Mouse (Mus musculus) forebrain, embryonic 11.5 days (tissue): ENCODE measurements around the gene Zp3. TPM values are rescaled to one million over a fixed set of nuclear protein-coding genes. Genes with fewer than 3 reads are reported as not detected.
A peak's percentile ranks its signal among the peaks of the same experiment; 100 is the strongest.

ENCODE experiments used
- ATAC-seq: fragments of 200-750 bp; cut with Nextera tagmentation; replicated peaks from 2 replicates; pipeline ENCODE4 v1.8.0; 2017; ENCODE audit warnings: moderate TSS enrichment; ENCODE audit not compliant: low FRiP score
- DNase-seq: peaks from one replicate; pipeline ENCODE4 v3.0.0-alpha.2; 2017; ENCODE audit warnings: low spot score
- H3K27ac ChIP-seq: fragments of 300-500 bp; sonication (generic); 2 replicates; pipeline ENCODE4 v1.5.1; 2014; ENCODE audit warnings: low read depth, low read length
- H3K27me3 ChIP-seq: fragments of 300-500 bp; sonication (generic); 2 replicates; pipeline ENCODE4 v1.6.1; 2014; ENCODE audit warnings: mild to moderate bottlenecking, low read length, mixed read lengths; ENCODE audit not compliant: control insufficient read depth, insufficient read depth
- H3K36me3 ChIP-seq: fragments of 300-500 bp; sonication (generic); 2 replicates; pipeline ENCODE4 v1.6.1; 2014; ENCODE audit warnings: mild to moderate bottlenecking, low read length, moderate library complexity, mixed read lengths; ENCODE audit not compliant: control insufficient read depth, insufficient read depth
- H3K4me1 ChIP-seq: fragments of 300-500 bp; sonication (generic); replicated peaks from 2 replicates; pipeline ENCODE4 v1.6.1; 2014; ENCODE audit warnings: low read length, mixed read lengths; ENCODE audit not compliant: control insufficient read depth, insufficient read depth
- H3K4me2 ChIP-seq: fragments of 300-500 bp; sonication (generic); 2 replicates; pipeline ENCODE4 v1.6.1; 2014; ENCODE audit warnings: low read depth, mild to moderate bottlenecking, low read length, moderate library complexity, mixed read lengths; ENCODE audit not compliant: severe bottlenecking
- H3K4me3 ChIP-seq: fragments of 300-500 bp; sonication (generic); 2 replicates; pipeline ENCODE4 v1.5.1; 2014; ENCODE audit warnings: low read depth, low read length
- H3K9ac ChIP-seq: fragments of 300-500 bp; sonication (generic); 2 replicates; pipeline ENCODE4 v1.6.1; 2014; ENCODE audit warnings: low read length
- H3K9me3 ChIP-seq: fragments of 300-500 bp; sonication (generic); 2 replicates; pipeline ENCODE4 v1.6.1; 2016; ENCODE audit warnings: low read length, mixed read lengths; ENCODE audit not compliant: control insufficient read depth
- WGBS: fragments of 180-500 bp; shearing (Covaris S2); extraction: QIAGEN DNeasy Blood & Tissue Kit; methylation state at CpG from one replicate; pipeline ENCODE4 v1.1.7; 2014; 5-methylcytosine and 5-hydroxymethylcytosine counted together
- polyA plus RNA-seq: library from polyadenylated mRNA; unstranded; fragments of >200 nt; fragmentation: Nextera tagmentation; extraction: Ambion mirVana; gene quantifications from 2 replicates; pipeline ENCODE4 v1.2.1, GENCODE M21; 2014

Zp3 gene
- polyA plus RNA-seq, 1 experiment from 2014 or later, result not detected

DNA sequence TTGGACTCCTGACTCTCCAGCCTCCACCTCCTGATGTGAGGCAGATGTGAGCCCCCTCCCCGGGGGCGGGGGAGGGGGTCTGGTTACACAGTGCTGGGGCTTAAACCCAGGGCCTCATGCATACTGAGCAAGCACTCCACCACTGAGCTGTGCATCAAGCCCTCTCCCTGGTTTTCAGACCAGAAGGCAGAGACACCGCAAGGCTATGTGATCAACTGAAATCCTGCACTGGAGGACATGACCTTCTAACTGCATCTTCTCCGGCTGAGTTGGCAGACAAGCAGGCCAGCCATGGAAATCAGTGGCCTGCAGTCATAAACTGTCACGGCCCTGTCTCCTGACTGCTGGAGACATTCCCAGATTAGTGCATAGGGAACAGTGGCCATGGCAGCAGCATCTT lies 39.3 kb upstream of the Zp3 start:
- Histone ChIP-seq H3K4me1 (no peaks in the 10 kb centered on the region), H3K9ac (no peak overlapping the region), H3K9me3 (no peaks in the 10 kb centered on the region), H3K27ac (no peak overlapping the region), H3K4me3 (no peak overlapping the region), H3K4me2 (no peak overlapping the region), H3K27me3 (no peaks in the 10 kb centered on the region), H3K36me3 (no peaks in the 10 kb centered on the region)
- ATAC-seq (no peak), DNase-seq (no peak)
- WGBS, result 67% methylated on average over 5 of the region's 5 CpGs

DNA sequence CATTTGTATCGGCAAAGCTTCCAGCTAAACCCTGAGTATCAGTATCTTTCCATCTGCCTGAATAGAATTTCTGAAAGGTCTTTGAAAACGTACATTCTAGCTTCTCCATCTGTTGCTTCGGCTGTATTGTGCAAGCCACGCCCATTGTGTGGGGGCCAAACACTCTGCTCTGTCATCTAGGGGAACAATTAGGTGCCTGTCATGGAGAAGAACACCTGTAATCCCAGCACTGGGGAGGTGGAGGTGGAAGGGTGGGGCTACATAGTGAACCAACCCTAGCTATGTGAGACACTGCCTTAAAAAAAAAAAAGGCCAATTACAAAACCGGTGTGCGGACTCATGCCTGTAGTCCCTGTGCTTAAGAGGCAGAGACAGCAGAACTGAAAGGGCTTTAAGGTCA lies 37.2 kb upstream of the Zp3 start:
- ATAC-seq, result no peak

DNA sequence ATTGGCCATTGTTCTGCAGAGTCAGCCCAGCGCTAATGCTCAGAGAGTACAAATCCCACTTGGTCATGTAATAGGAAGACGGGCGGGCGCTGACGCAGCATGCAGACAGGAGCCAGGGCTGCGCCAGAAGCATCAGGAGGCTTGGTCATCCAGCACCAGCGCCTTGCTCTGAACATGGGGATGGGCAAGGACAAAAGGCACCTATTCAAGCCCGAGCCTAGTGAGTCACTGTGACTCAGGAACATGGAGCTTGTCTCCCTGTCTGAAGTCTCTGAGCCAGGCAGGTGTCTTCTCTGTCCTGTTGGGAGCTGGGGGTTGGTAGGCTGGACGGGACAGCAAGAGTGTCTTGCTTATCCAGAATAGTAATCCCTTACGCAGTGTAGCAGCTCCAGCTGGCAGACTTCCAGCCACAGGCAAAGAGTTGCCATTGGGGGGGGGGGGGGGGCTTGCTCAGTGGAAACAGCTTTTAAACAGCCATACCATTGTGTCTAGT lies 33.9 kb upstream of the Zp3 start:
- Histone ChIP-seq H3K27me3 (no peaks in the 10 kb centered on the region), H3K4me2 (no peak overlapping the region), H3K9me3 (no peaks in the 10 kb centered on the region), H3K27ac (no peak overlapping the region), H3K4me3 (no peak overlapping the region), H3K4me1 (no peaks in the 10 kb centered on the region), H3K9ac (no peak overlapping the region), H3K36me3 (no peaks in the 10 kb centered on the region)
- 62% methylated on average over 10 of the region's 10 CpGs for WGBS
- DNase-seq (no peak), ATAC-seq (no peak)

More for the DNA sequence above, 37.2 kb upstream of the Zp3 start:
- DNase-seq, result no peak
- Histone ChIP-seq H3K9me3 (no peaks in the 10 kb centered on the region), H3K9ac (no peak overlapping the region), H3K4me1 (no peaks in the 10 kb centered on the region), H3K27ac (no peak overlapping the region), H3K4me2 (no peak overlapping the region), H3K36me3 (no peaks in the 10 kb centered on the region), H3K27me3 (no peaks in the 10 kb centered on the region), H3K4me3 (no peak overlapping the region)
- 75% methylated on average over 6 of the region's 6 CpGs for whole genome bisulfite sequencing

DNA sequence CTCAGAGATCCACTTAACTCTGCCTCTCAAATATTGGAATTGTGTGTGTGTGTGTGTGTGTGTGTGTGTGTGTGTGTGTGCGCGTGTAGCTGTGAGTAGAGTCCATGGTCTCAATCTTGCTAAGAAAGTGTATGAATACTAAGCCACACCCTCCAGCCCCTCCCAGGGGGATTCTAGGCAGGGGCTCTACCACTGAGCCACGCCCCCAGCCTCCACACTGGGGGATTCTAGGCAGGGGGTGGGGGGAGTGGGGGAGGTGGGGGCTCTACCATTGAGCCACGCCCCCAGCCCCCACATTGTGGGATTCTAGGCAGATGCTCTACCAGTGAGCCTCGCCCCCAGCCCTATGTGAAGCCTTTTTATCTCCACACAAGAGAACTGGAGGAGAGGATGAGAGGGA lies 33.3 kb upstream of the Zp3 start:
- ATAC-seq (no peak), DNase-seq (no peak)
- H3K9me3 ChIP-seq, result no peaks in the 10 kb centered on the region
- 72% methylated on average over 5 of the region's 5 CpGs for WGBS
- no peaks in the 10 kb centered on the region for H3K27me3 ChIP-seq
- H3K4me3 ChIP-seq, result no peak overlapping the region
- H3K36me3 ChIP-seq, result no peaks in the 10 kb centered on the region
- no peak overlapping the region for H3K9ac ChIP-seq
- no peak overlapping the region for H3K4me2 ChIP-seq
- no peak overlapping the region for H3K27ac ChIP-seq
- H3K4me1 ChIP-seq, result no peaks in the 10 kb centered on the region; the same call in 1 of the 2 replicates

DNA sequence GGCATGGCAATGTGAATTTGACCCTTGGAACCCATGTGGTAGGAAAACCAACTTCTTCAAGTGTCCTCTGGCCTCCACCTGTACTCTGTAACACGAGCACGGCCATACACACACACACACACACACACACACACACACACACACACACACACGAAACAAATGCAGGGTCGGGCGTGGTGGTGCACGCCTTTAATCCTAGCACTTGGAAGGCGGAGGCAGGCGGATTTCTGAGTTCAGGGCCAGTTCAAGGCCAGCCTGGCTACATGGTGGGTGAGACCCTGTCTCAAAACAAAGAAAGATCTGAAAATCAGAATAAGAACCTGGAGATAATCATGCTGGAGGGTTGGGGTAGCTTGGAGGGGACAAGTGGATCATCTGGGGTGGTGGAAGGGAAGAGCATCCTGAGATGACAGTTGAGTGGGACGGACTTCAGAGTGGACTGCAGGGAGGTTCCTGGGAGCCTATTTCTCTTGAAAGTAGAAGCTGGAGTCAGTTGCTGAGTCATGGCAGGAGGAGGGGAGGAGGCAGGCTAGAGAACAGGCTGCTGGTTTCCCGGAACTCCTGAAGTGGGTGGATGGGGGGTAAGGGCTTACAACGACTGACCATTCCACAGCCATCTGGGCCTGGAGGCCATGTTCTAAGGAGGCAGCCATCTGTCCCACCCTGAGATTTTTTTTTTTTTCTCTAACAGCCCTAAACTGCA lies 29.0 kb upstream of the Zp3 start:
- DNase-seq, result no peak
- ATAC-seq, result no peak
- Histone ChIP-seq H3K9me3 (no peaks in the 10 kb centered on the region), H3K4me1 (no peaks in the 10 kb centered on the region; the same call in 1 of the 2 replicates), H3K27me3 (no peaks in the 10 kb centered on the region), H3K36me3 (no peaks in the 10 kb centered on the region), H3K4me3 (no peak overlapping the region), H3K9ac (no peak overlapping the region), H3K27ac (peak overlapping the region; percentile 37; the same call in 1 of the 2 replicates), H3K4me2 (no peak overlapping the region)
- WGBS, result 85% methylated on average over 11 of the region's 11 CpGs

DNA sequence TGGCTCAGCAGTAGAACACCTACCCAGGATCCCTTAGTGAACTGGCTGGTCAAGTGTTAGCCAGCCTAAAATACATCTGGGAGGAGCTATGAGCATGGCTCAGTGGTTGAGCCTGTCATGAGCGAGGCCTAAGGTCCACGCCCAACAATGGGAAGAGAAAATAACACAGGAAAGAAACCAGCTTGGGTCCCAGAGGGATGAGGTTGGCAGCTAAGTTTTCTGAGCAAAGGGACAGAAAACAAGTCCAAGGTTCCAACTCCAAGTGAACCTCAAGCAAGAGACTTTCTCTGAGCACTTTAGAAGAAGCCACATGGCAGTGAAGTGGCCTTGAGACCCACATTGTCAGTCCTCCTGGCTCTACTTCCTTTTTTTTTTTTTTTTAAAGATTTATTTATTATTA lies 28.2 kb upstream of the Zp3 start:
- H3K4me3 ChIP-seq, result no peak overlapping the region
- no peaks in the 10 kb centered on the region for H3K9me3 ChIP-seq
- no peaks in the 10 kb centered on the region for H3K36me3 ChIP-seq
- no peak overlapping the region for H3K4me2 ChIP-seq
- H3K4me1 ChIP-seq, result no peaks in the 10 kb centered on the region; the same call in 1 of the 2 replicates
- no peak overlapping the region for H3K9ac ChIP-seq
- ATAC-seq, result no peak
- no peaks in the 10 kb centered on the region for H3K27me3 ChIP-seq
- no peak for DNase-seq
- 94% methylated on average over 2 of the region's 2 CpGs for WGBS
- no peak overlapping the region for H3K27ac ChIP-seq

DNA sequence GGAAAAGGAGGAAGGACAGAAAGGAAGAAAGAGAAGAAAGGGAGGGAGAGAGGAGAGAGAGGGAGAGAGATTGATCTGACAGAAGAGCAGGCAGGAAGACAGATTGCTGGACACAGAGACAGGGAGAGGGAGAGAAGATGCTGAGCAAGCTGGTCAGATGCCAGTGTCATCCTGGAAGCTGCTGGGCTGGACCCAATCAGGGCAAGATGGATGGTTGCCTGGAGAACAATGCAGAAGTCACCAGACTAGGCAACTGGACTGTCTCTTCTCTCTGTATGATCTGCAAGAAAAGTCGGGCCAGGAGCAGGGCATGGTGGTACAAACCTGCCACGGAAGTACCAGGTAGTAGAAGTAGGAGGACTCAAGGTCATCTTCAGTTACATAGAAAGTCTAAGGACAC lies 27.1 kb upstream of the Zp3 start:
- no peaks in the 10 kb centered on the region for H3K27me3 ChIP-seq
- DNase-seq (no peak), ATAC-seq (no peak)
- no peak overlapping the region for H3K4me3 ChIP-seq
- H3K27ac ChIP-seq, result no peak overlapping the region
- H3K36me3 ChIP-seq, result no peaks in the 10 kb centered on the region
- H3K9ac ChIP-seq, result no peak overlapping the region
- H3K4me2 ChIP-seq, result no peak overlapping the region
- no peaks in the 10 kb centered on the region for H3K9me3 ChIP-seq
- H3K4me1 ChIP-seq, result peaks cover 3% of the 10 kb centered on the region; the same call in 1 of the 2 replicates
- 93% methylated on average over 2 of the region's 2 CpGs for WGBS

DNA sequence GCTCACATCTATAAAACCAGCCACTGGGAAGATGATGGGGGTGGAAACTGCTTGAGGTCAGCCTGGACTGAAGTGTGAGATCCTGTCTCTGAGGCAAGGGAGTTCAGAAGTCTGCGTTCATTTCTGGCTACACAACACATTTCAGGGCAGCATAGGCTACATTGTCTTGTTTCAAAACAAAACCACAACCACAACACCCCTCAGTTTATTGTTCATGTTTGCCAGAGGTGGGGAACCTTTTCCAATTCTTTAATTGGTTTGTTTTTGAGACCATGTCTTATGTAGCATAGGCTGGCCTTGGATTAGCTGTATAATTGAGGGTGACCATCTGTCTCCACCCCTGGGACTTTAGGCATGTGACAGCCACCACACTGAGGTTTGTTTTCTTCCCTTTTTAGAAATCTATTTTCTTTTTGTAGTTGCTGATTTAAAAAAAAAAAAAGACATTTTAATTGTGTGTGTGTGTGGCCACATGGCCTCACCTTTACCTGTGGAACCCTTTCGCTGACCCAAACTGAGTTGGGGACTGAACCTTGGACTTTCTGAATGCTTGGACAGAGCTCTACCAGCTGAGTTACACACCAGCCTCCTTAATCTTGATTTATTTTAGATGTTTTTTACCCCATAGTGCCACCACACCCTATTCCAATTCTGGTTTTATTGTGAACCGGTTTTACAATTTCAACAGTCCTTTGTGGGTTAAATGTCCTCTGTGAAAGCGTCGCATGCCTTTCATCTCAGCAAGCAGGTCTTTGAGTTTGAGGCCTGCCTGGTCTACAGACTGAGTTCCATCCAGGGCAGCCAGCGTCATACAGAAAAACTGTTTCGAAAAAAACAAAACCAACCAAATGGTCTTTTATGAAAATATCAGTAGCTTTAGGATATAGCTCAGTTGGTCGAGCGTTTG lies 23.3 kb upstream of the Zp3 start:
- peaks cover 3% of the 10 kb centered on the region; the same call in 1 of the 2 replicates for H3K4me1 ChIP-seq
- no peak overlapping the region for H3K4me3 ChIP-seq
- no peaks in the 10 kb centered on the region for H3K27me3 ChIP-seq
- peak overlapping the region; percentile 50; the same call in 1 of the 2 replicates for H3K4me2 ChIP-seq
- no peaks in the 10 kb centered on the region for H3K9me3 ChIP-seq
- 83% methylated on average over 9 of the region's 9 CpGs for WGBS
- peak overlapping the region; percentile 65; the same call in 1 of the 2 replicates for H3K27ac ChIP-seq
- peak overlapping the region; percentile 32; the same call in 1 of the 2 replicates for H3K9ac ChIP-seq
- no peak for DNase-seq
- ATAC-seq, result no peak
- H3K36me3 ChIP-seq, result no peaks in the 10 kb centered on the region
